Mouse (Mus musculus) hindbrain, embryonic 10.5 days (tissue): ENCODE results near the gene Psmb9. TPM values are rescaled to one million over a fixed set of nuclear protein-coding genes. Genes with fewer than 3 reads are reported as not detected.

Experiments
- DNase-seq: peaks from one replicate; pipeline ENCODE4 v3.0.0-alpha.2; 2017; ENCODE audit warnings: low spot score
- H3K27ac ChIP-seq: fragments of 300-500 bp; sonication (generic); 2 replicates; pipeline ENCODE4 v1.5.1; 2016; ENCODE audit warnings: mild to moderate bottlenecking, moderate library complexity
- H3K27me3 ChIP-seq: fragments of 300-500 bp; sonication (generic); 2 replicates; pipeline ENCODE4 v1.6.1; 2016; ENCODE audit warnings: mild to moderate bottlenecking; ENCODE audit not compliant: poor library complexity, insufficient read depth, severe bottlenecking
- H3K36me3 ChIP-seq: fragments of 300-500 bp; sonication (generic); 2 replicates; pipeline ENCODE4 v1.6.1; 2016; ENCODE audit warnings: mild to moderate bottlenecking, moderate library complexity
- H3K4me1 ChIP-seq: fragments of 300-500 bp; sonication (generic); replicated peaks from 2 replicates; pipeline ENCODE4 v1.6.1; 2016; ENCODE audit warnings: mild to moderate bottlenecking
- H3K4me3 ChIP-seq: fragments of 300-500 bp; sonication (generic); 2 replicates; pipeline ENCODE4 v1.5.1; 2016; ENCODE audit warnings: mild to moderate bottlenecking, moderate library complexity
- H3K9me3 ChIP-seq: fragments of 300-500 bp; sonication (generic); 2 replicates; pipeline ENCODE4 v1.6.1; 2016; ENCODE audit warnings: mild to moderate bottlenecking, moderate library complexity
- WGBS: fragments of 180-500 bp; shearing (Covaris S2); methylation state at CpG from one replicate; pipeline ENCODE4 v1.1.7; 2016; 5-methylcytosine and 5-hydroxymethylcytosine counted together
- polyA plus RNA-seq: library from polyadenylated mRNA; unstranded; fragments of >200 nt; fragmentation: Nextera tagmentation; extraction: Ambion mirVana; gene quantifications from 2 replicates; pipeline ENCODE4 v1.2.1, GENCODE M21; 2016

Psmb9 gene
- polyA plus RNA-seq, 1 experiment from 2014 or later = 0.97 TPM

- no peak overlapping the region for H3K4me3 ChIP-seq
- no peaks in the 10 kb centered on the region for H3K9me3 ChIP-seq
- 53% methylated on average over 4 of the region's 4 CpGs for WGBS
- DNase-seq = no peak
- no peaks in the 10 kb centered on the region for H3K36me3 ChIP-seq
- peaks cover 51% of the 10 kb centered on the region for H3K27me3 ChIP-seq
- H3K27ac ChIP-seq = no peak overlapping the region
- peaks cover 37% of the 10 kb centered on the region for H3K4me1 ChIP-seq
Measured at GRCm38 (mm10) chr17:34141448-34141847, 46.1 kb downstream of the Psmb9 start.

GRCm38 (mm10) chr17:34140240-34140639, 47.3 kb downstream of the Psmb9 start:
- H3K27me3 ChIP-seq = peaks cover 61% of the 10 kb centered on the region

GRCm38 (mm10) chr17:34139416-34139815, 48.1 kb downstream of the Psmb9 start:
- 1% methylated on average over 16 of the region's 16 CpGs for WGBS
- peak; percentile 56 for DNase-seq
- no peaks in the 10 kb centered on the region for H3K9me3 ChIP-seq
- H3K27ac ChIP-seq = no peak overlapping the region
- H3K4me1 ChIP-seq = peaks cover 44% of the 10 kb centered on the region
- peak overlapping the region; percentile 49 for H3K4me3 ChIP-seq
- H3K27me3 ChIP-seq = peaks cover 61% of the 10 kb centered on the region
- H3K36me3 ChIP-seq = no peaks in the 10 kb centered on the region

More at GRCm38 (mm10) chr17:34140240-34140639, 47.3 kb downstream of the Psmb9 start:
- Histone ChIP-seq H3K4me1 (peaks cover 44% of the 10 kb centered on the region), H3K36me3 (no peaks in the 10 kb centered on the region), H3K9me3 (no peaks in the 10 kb centered on the region), H3K4me3 (peak overlapping the region; percentile 49; the same call in 1 of the 2 replicates), H3K27ac (no peak overlapping the region)
- DNase-seq = no peak
- 15% methylated on average over 5 of the region's 5 CpGs for WGBS

- Histone ChIP-seq H3K27me3 (peaks cover 61% of the 10 kb centered on the region), H3K36me3 (no peaks in the 10 kb centered on the region), H3K27ac (no peak overlapping the region), H3K9me3 (no peaks in the 10 kb centered on the region), H3K4me3 (peak overlapping the region; percentile 49; the same call in 1 of the 2 replicates), H3K4me1 (peaks cover 44% of the 10 kb centered on the region)
- DNase-seq = no peak
- WGBS = 70% methylated on average over 7 of the region's 7 CpGs
Measured at GRCm38 (mm10) chr17:34138655-34139054, 48.9 kb downstream of the Psmb9 start.

GRCm38 (mm10) chr17:34137601-34138000, 50.0 kb downstream of the Psmb9 start:
- H3K27me3 ChIP-seq = peaks cover 61% of the 10 kb centered on the region

GRCm38 (mm10) chr17:34135297-34136224, 52.0 kb downstream of the Psmb9 start:
- Histone ChIP-seq H3K27me3 (peaks cover 51% of the 10 kb centered on the region), H3K9me3 (no peaks in the 10 kb centered on the region), H3K36me3 (no peaks in the 10 kb centered on the region), H3K4me1 (peaks cover 30% of the 10 kb centered on the region), H3K27ac (peak overlapping the region; percentile 42; the same call in 1 of the 2 replicates), H3K4me3 (peak overlapping the region; percentile 54)
- WGBS = 7% methylated on average over 31 of the region's 31 CpGs
- DNase-seq = peak; percentile 97

More at GRCm38 (mm10) chr17:34137601-34138000, 50.0 kb downstream of the Psmb9 start:
- H3K9me3 ChIP-seq = no peaks in the 10 kb centered on the region
- H3K36me3 ChIP-seq = no peaks in the 10 kb centered on the region
- WGBS = 72% methylated on average over 7 of the region's 7 CpGs
- H3K4me3 ChIP-seq = no peak overlapping the region
- H3K4me1 ChIP-seq = peaks cover 34% of the 10 kb centered on the region
- no peak overlapping the region for H3K27ac ChIP-seq
- no peak for DNase-seq

GRCm38 (mm10) chr17:34134451-34134850, 53.1 kb downstream of the Psmb9 start:
- H3K27ac ChIP-seq = no peak overlapping the region
- no peak overlapping the region for H3K4me3 ChIP-seq
- DNase-seq = no peak
- H3K9me3 ChIP-seq = no peaks in the 10 kb centered on the region
- no peaks in the 10 kb centered on the region for H3K36me3 ChIP-seq
- peaks cover 20% of the 10 kb centered on the region for H3K4me1 ChIP-seq
- WGBS = 87% methylated on average over 3 of the region's 3 CpGs
- H3K27me3 ChIP-seq = peaks cover 39% of the 10 kb centered on the region

- H3K9me3 ChIP-seq = no peaks in the 10 kb centered on the region
- WGBS = 86% methylated on average over 11 of the region's 11 CpGs
- H3K4me1 ChIP-seq = peaks cover 21% of the 10 kb centered on the region
- no peaks in the 10 kb centered on the region for H3K36me3 ChIP-seq
- no peak for DNase-seq
- H3K4me3 ChIP-seq = no peak overlapping the region
- peaks cover 37% of the 10 kb centered on the region for H3K27me3 ChIP-seq
- H3K27ac ChIP-seq = no peak overlapping the region
Measured at GRCm38 (mm10) chr17:34133289-34133688, 54.3 kb downstream of the Psmb9 start.

Other genes with a start within 250 kb of the Psmb9 start
- 228 TPM in 2 replicates for gene Pfdn6, start 247.4 kb downstream of the Psmb9 start, polyA plus RNA-seq
- 47.0 and 51.8 TPM in 2 replicates for gene Wdr46, start 247.1 kb downstream of the Psmb9 start, polyA plus RNA-seq
- 4.3 and 6.5 TPM in 2 replicates for gene B3galt4, start 236.3 kb downstream of the Psmb9 start, polyA plus RNA-seq
- gene Vps52, start 232.0 kb downstream of the Psmb9 start, polyA plus RNA-seq = 55.0 and 63.9 TPM in 2 replicates
- 1,286 and 1,579 TPM in 2 replicates for gene Rps18, start 231.8 kb downstream of the Psmb9 start, polyA plus RNA-seq
- 27.1 and 30.9 TPM in 2 replicates for gene H2-K1, start 187.4 kb downstream of the Psmb9 start, polyA plus RNA-seq
- gene Ring1, start 163.1 kb downstream of the Psmb9 start, polyA plus RNA-seq = 12.3 and 17.3 TPM in 2 replicates
- gene H2-Ke6, start 159.7 kb downstream of the Psmb9 start, polyA plus RNA-seq = 65.5 and 73.0 TPM in 2 replicates
- 188 and 197 TPM in 2 replicates for gene Slc39a7, start 156.1 kb downstream of the Psmb9 start, polyA plus RNA-seq
- 49.1 and 56.4 TPM in 2 replicates for gene Rxrb, start 156.0 kb downstream of the Psmb9 start, polyA plus RNA-seq
- gene Col11a2, start 148.3 kb downstream of the Psmb9 start, polyA plus RNA-seq = 0.99 and 1.7 TPM in 2 replicates
- 0.80 and 0.82 TPM in 2 replicates for gene H2-Oa, start 95.4 kb downstream of the Psmb9 start, polyA plus RNA-seq
- gene H2-DMa, start 68.2 kb downstream of the Psmb9 start, polyA plus RNA-seq = 5.8 and 7.7 TPM in 2 replicates
- 131 and 135 TPM in 2 replicates for gene Brd2, start 65.1 kb downstream of the Psmb9 start, polyA plus RNA-seq
- 0.11 and 0.24 TPM in 2 replicates for gene H2-DMb2, start 44.5 kb downstream of the Psmb9 start, polyA plus RNA-seq
- 0.30 and 0.98 TPM in 2 replicates for gene H2-DMb1, start 34.7 kb downstream of the Psmb9 start, polyA plus RNA-seq
- gene Tap1, start 211 bp downstream of the Psmb9 start, polyA plus RNA-seq = 1.7 TPM in 2 replicates
- gene Psmb8, start 10.0 kb upstream of the Psmb9 start, polyA plus RNA-seq = 1.2 and 1.8 TPM in 2 replicates
- gene Tap2, start 15.8 kb upstream of the Psmb9 start, polyA plus RNA-seq = 0.27 and 1.4 TPM in 2 replicates
- gene H2-Ob, start 51.1 kb upstream of the Psmb9 start, polyA plus RNA-seq = 0.24 TPM in 1 of 2 replicates, not detected in the other
- 4.7 and 5.3 TPM in 2 replicates for gene H2-Ab1, start 69.9 kb upstream of the Psmb9 start, polyA plus RNA-seq
- gene H2-Aa, start 100.1 kb upstream of the Psmb9 start, polyA plus RNA-seq = not detected in 2 replicates
- gene H2-Eb1, start 118.1 kb upstream of the Psmb9 start, polyA plus RNA-seq = 1.0 and 1.3 TPM in 2 replicates
- gene H2-Eb2, start 137.9 kb upstream of the Psmb9 start, polyA plus RNA-seq = not detected in 2 replicates
- not detected in 2 replicates for gene Btnl2, start 167.1 kb upstream of the Psmb9 start, polyA plus RNA-seq
- not detected in 2 replicates for gene Btnl1, start 189.4 kb upstream of the Psmb9 start, polyA plus RNA-seq
- gene BC051142, start 211.1 kb upstream of the Psmb9 start, polyA plus RNA-seq = 1.4 and 2.0 TPM in 2 replicates